In genomic region chr3:79438276-79438675, GRCm38 (mm10) we compare ENCODE assay signal across 24 mouse cellular contexts.
DNase-seq lines count a peak whose midpoint lies in the region; ATAC-seq and TF ChIP-seq lines count a peak whose summit lies in the region.
"Had no signal": no experiment of that assay in that cellular context is flagged by ENCODE, and none has a peak within 500 bp of the region (broad histone marks: within the 10 kb centered on the region; RNA-seq: fewer than 3 reads in every experiment).

No protein-coding gene starts in this region.

- no peaks in the 10 kb centered on the region for H3K27me3 ChIP-seq in MEL (ENCODE audit: control insufficient read depth in 1 of 2, insufficient read depth in 2 of 2, low read length in 2 of 2)
- H3K27me3 ChIP-seq: embryonic facial prominence, embryonic 13.5 days; forebrain, embryonic 12.5 days; heart, embryonic 13.5 days; hindbrain, embryonic 12.5 days had no signal

- no peaks in the 10 kb centered on the region for H3K9me3 ChIP-seq in MEL (replicated peaks; ENCODE audit: insufficient read depth, low read length)
- H3K9me3 ChIP-seq: embryonic facial prominence, embryonic 13.5 days; forebrain, embryonic 12.5 days; G1E; heart, embryonic 13.5 days; hindbrain, embryonic 12.5 days had no signal

- H3K79me2 ChIP-seq in MEL (ENCODE audit: control insufficient read depth, insufficient read depth, low read length, poor library complexity): no peaks in the 10 kb centered on the region
- no peaks in the 10 kb centered on the region for H3K79me2 ChIP-seq in macrophage (ENCODE audit: inconsistent target)

- no peak overlapping the region for H3K9ac ChIP-seq in MEL (ENCODE audit: control insufficient read depth, low read depth, low read length, poor library complexity, severe bottlenecking)
- H3K9ac ChIP-seq: embryonic facial prominence, embryonic 13.5 days; forebrain, embryonic 12.5 days; heart, embryonic 13.5 days; hindbrain, embryonic 12.5 days had no signal

- no peak for TF ChIP-seq RAD21 in MEL (IDR thresholded peaks at IDR 0.05; ENCODE audit: low read depth, low read length)

- peaks cover 0 to 7% of the 10 kb centered on the region in 2 experiments; a peak in 2 of 4 replicates for H3K4me1 ChIP-seq in MEL (ENCODE audit: control insufficient read depth in 1 of 2, insufficient read depth in 2 of 2, low read length in 2 of 2)
- peaks cover 14% of the 10 kb centered on the region for H3K4me1 ChIP-seq in bone marrow macrophage, adult 2 months (ENCODE audit: control insufficient read depth, insufficient read depth, low read length)
- H3K4me1 ChIP-seq: embryonic facial prominence, embryonic 13.5 days; forebrain, embryonic 12.5 days; heart, embryonic 13.5 days; hindbrain, embryonic 12.5 days had no signal

- TF ChIP-seq EP300 in MEL (IDR thresholded peaks at IDR 0.05; ENCODE audit: low read depth in 1 of 2, low read length in 2 of 2): no peak

- 0 out of 2 replicates have a peak overlapping the region, but pooled peaks have one; percentile 43 for H3K27ac ChIP-seq in MEL (ENCODE audit: control insufficient read depth, low read depth, low read length)
- peak overlapping the region; percentile 85 for H3K27ac ChIP-seq in bone marrow macrophage, adult 2 months (ENCODE audit: insufficient read depth, low read depth, low read length)
- H3K27ac ChIP-seq in macrophage: peak overlapping the region; percentile 68
- H3K27ac ChIP-seq: embryonic facial prominence, embryonic 13.5 days; forebrain, embryonic 12.5 days; heart, embryonic 13.5 days; hindbrain, embryonic 12.5 days had no signal

- 49% methylated on average over 3 of the region's 3 CpGs for whole genome bisulfite sequencing in macrophage (ENCODE audit: missing documents)

- TF ChIP-seq POLR2A in MEL (IDR thresholded peaks at IDR 0.05; ENCODE audit: control insufficient read depth in 1 of 2, insufficient read depth in 1 of 2, low read depth in 1 of 2, low read length in 2 of 2, poor library complexity in 1 of 2): no peak
- no peak for TF ChIP-seq POLR2A in bone marrow macrophage, adult 2 months (IDR thresholded peaks at IDR 0.05; ENCODE audit: borderline replicate concordance, low read depth, low read length)

- ATAC-seq in monocyte, adult 5-6 weeks (replicated peaks; ENCODE audit: insufficient number of reproducible peaks, low FRiP score, low TSS enrichment, poor library complexity, severe bottlenecking): peak; percentile 57
- ATAC-seq: activated CD4-positive, CD25-positive, alpha-beta regulatory T cell, adult 4 months; CD4-positive, CD25-positive, alpha-beta regulatory T cell, adult 4 months; forebrain, embryonic 16.5 days; hindbrain, embryonic 16.5 days; inflammation-experienced regulatory T-cells, adult 6 months had no signal

- H3K36me3 ChIP-seq in MEL (ENCODE audit: control insufficient read depth in 1 of 2, insufficient read depth in 2 of 2, low read length in 2 of 2) (no peaks in the 10 kb centered on the region; a peak in 1 of 4 replicates), macrophage (ENCODE audit: inconsistent target) (no peaks in the 10 kb centered on the region)
- H3K36me3 ChIP-seq: embryonic facial prominence, embryonic 13.5 days; forebrain, embryonic 12.5 days; G1E; heart, embryonic 13.5 days; hindbrain, embryonic 12.5 days had no signal

- H3K4me3 ChIP-seq in MEL (ENCODE audit: control insufficient read depth in 1 of 2, insufficient read depth in 1 of 2, low read depth in 2 of 2, low read length in 2 of 2): no peak overlapping the region
- H3K4me3 ChIP-seq in bone marrow macrophage, adult 2 months (ENCODE audit: insufficient read depth, low read length): no peak overlapping the region
- H3K4me3 ChIP-seq in macrophage (ENCODE audit: inconsistent target): no peak overlapping the region
- H3K4me3 ChIP-seq: embryonic facial prominence, embryonic 13.5 days; forebrain, embryonic 12.5 days; heart, embryonic 13.5 days; hindbrain, embryonic 12.5 days had no signal

- peak; percentile 35 for DNase-seq in MEL (ENCODE audit: low read depth, low spot score)
- DNase-seq in right cerebral cortex, postnatal 14 days: no peak
- no peak for DNase-seq in urinary bladder, postnatal 10 days (ENCODE audit: low spot score)
- no peak for DNase-seq in testis, postnatal 10 days (ENCODE audit: low spot score)
- DNase-seq: adrenal gland, postnatal 25 days; B cell, adult 2 months; cerebellum, adult 2 months; cerebellum, postnatal 10 days; gastrocnemius, postnatal 14 days; heart, adult 11 months; heart, postnatal 36 days had no signal

- no peak for TF ChIP-seq CTCF in MEL (IDR thresholded peaks at IDR 0.05 in 2 of 3, conservative IDR thresholded peaks at IDR 0.05 in 1 of 3; ENCODE audit: control insufficient read depth in 1 of 3, insufficient read depth in 1 of 3, low read depth in 2 of 3, low read length in 3 of 3, poor library complexity in 1 of 3, severe bottlenecking in 1 of 3)
- TF ChIP-seq CTCF in bone marrow macrophage, adult 2 months (IDR thresholded peaks at IDR 0.05; ENCODE audit: low read depth, low read length): no peak

TF ChIP-seq in MEL, 35 proteins besides CTCF, POLR2A, EP300 and RAD21:
- no peak for TF ChIP-seq BHLHE40 (IDR thresholded peaks at IDR 0.05; ENCODE audit: borderline replicate concordance, low read depth, low read length)
- no peak for TF ChIP-seq KAT2A (conservative IDR thresholded peaks at IDR 0.05; ENCODE audit: low read depth, low read length)
- no peak for TF ChIP-seq E2F4 (IDR thresholded peaks at IDR 0.05; ENCODE audit: borderline replicate concordance, low read depth, low read length)
- no peak for TF ChIP-seq ZNF384 (IDR thresholded peaks at IDR 0.05; ENCODE audit: low read depth, low read length)
- no peak for TF ChIP-seq RCOR1 (IDR thresholded peaks at IDR 0.05; ENCODE audit: low read depth, low read length)
- TF ChIP-seq JUND (IDR thresholded peaks at IDR 0.05; ENCODE audit: low read depth, low read length): no peak
- TF ChIP-seq ELF1 (IDR thresholded peaks at IDR 0.05; ENCODE audit: low read depth, low read length): no peak
- no peak for TF ChIP-seq MAX (IDR thresholded peaks at IDR 0.05; ENCODE audit: low read length)
- TF ChIP-seq TCF12 (IDR thresholded peaks at IDR 0.05; ENCODE audit: low read depth, low read length): no peak
- no peak for TF ChIP-seq TBP (IDR thresholded peaks at IDR 0.05; ENCODE audit: low read depth, low read length)
- no peak for TF ChIP-seq POLR2AphosphoS2 (IDR thresholded peaks at IDR 0.05; ENCODE audit: low read length)
- TF ChIP-seq ETS1 (IDR thresholded peaks at IDR 0.05; ENCODE audit: low read depth, low read length): no peak
